Mouse (Mus musculus) bone marrow, adult 2 months (tissue): ENCODE results near the gene Eif2b2.

Experiments used
- CTCF ChIP-seq: fragments of 200-500 bp; IDR thresholded peaks from 2 replicates; pipeline ENCODE4 v1.5.1; 2011; ENCODE audit warnings: low read length, control low read depth; ENCODE audit not compliant: control insufficient read depth, insufficient read depth
- POLR2A ChIP-seq: fragments of 200-500 bp; IDR thresholded peaks from 2 replicates; pipeline ENCODE4 v1.6.1; 2011; ENCODE audit warnings: low read depth, mild to moderate bottlenecking, control low read depth, low read length, borderline replicate concordance; ENCODE audit not compliant: control insufficient read depth

DNA sequence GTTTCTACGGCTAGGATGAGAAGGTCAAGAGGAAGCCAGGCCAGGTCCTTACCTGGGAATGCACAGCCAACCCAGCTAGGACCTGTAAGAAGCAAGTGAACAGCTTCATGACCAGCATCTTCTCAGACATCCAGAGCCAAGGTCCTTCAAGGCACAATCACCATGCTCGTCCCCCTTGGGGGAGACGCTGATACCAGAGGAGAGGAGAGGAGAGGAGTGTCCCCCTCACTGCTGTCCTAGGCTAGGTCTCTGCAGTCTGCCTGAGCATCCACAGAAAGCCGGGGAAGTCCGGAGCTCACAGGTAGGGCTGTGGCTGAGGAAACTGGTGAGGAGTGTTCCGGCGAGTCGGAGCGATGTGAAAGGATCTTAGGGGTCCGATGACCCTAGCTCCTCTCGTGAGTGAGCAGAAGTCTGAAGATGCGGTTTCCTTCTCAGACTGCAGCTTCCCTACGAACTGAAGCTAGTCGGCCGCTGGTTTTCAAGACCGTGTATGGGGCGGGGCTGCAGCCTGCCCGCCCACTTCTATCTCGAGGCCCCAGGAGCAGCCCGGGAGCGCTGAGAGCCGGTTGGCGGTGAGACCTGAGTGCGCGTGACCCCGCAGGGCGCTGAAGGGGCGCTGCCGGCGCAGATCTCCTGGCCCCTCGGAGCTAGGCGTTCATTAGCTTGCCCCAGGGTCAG is 42.3 kb upstream of the Eif2b2 start:
- TF ChIP-seq CTCF (no peak), POLR2A (no peak; the same call in 1 of the 2 replicates)
